Mouse (Mus musculus): Measurements from ENCODE around the gene Zfp709. TPM values are rescaled to one million over a fixed set of nuclear protein-coding genes. Genes with fewer than 3 reads are reported as not detected.

Zfp709 gene
- 3.6 TPM for polyA plus RNA-seq (2017; shearing (Covaris generic))

GRCm38 (mm10) chr8:71881618-71882274 lies at the start of gene Zfp709:
Gene Zfp709 (plus strand): TSS chr8:71882019.

GRCm38 (mm10) chr8:71908309-71909261 lies 26.8 kb downstream of the Zfp709 start, which contains the start of the genes Zfp882 and Zfp617:
Gene Zfp882 (plus strand): TSS chr8:71908608.
Gene Zfp617 (plus strand): TSS chr8:71908635.

Other genes with a start within 250 kb of the Zfp709 start
- 0.15 TPM for gene Unc13a, start 210.3 kb upstream of the Zfp709 start, polyA plus RNA-seq (2017; shearing (Covaris generic))
- gene Jak3, start 205.7 kb upstream of the Zfp709 start, polyA plus RNA-seq (2017; shearing (Covaris generic)): 80.1 TPM
- gene Insl3, start 192.8 kb upstream of the Zfp709 start, polyA plus RNA-seq (2017; shearing (Covaris generic)): 22.9 TPM
- 3.0 TPM for gene B3gnt3, start 180.2 kb upstream of the Zfp709 start, polyA plus RNA-seq (2017; shearing (Covaris generic))
- 154 TPM for gene Fcho1, start 156.3 kb upstream of the Zfp709 start, polyA plus RNA-seq (2017; shearing (Covaris generic))
- gene Zfp882, start 26.6 kb downstream of the Zfp709 start, polyA plus RNA-seq (2017; shearing (Covaris generic)): 2.0 TPM
- gene Zfp617, start 26.6 kb downstream of the Zfp709 start, polyA plus RNA-seq (2017; shearing (Covaris generic)): 7.9 TPM
- gene Zfp961, start 69.0 kb downstream of the Zfp709 start, polyA plus RNA-seq (2017; shearing (Covaris generic)): 7.0 TPM
- not detected for gene Cyp4f18, start 127.6 kb downstream of the Zfp709 start, polyA plus RNA-seq (2017; shearing (Covaris generic))
- not detected for gene Olfr372, start 159.2 kb downstream of the Zfp709 start, polyA plus RNA-seq (2017; shearing (Covaris generic))
- gene Olfr373, start 201.2 kb downstream of the Zfp709 start, polyA plus RNA-seq (2017; shearing (Covaris generic)): 0.67 TPM
- gene Olfr374, start 225.0 kb downstream of the Zfp709 start, polyA plus RNA-seq (2017; shearing (Covaris generic)): 0.05 TPM